Mouse (Mus musculus): ENCODE data around the gene Tuba4a. TPM values are rescaled to one million over a fixed set of nuclear protein-coding genes. Genes with fewer than 3 reads are reported as not detected.

The Tuba4a gene
- polyA plus RNA-seq, 1 experiment from 2014 or later = 298 TPM

GRCm38 (mm10) chr1:75248041-75248772 lies 28.5 kb upstream of the Tuba4a start:
- H3K27ac ChIP-seq (ENCODE audit: low read depth) = no peak overlapping the region
- peak; percentile 20 for DNase-seq
- H3K4me2 ChIP-seq (ENCODE audit: low read depth, low read length) = no peak overlapping the region

GRCm38 (mm10) chr1:75247071-75247930 lies 27.6 kb upstream of the Tuba4a start:
- no peaks in the 10 kb centered on the region for H3K27me3 ChIP-seq (ENCODE audit: insufficient read depth, low read length)
- no peak overlapping the region for H3K4me2 ChIP-seq (ENCODE audit: low read depth, low read length)
- ATAC-seq (no peak), DNase-seq (no peak)
- peaks cover 11% of the 10 kb centered on the region for H3K4me1 ChIP-seq (ENCODE audit: insufficient read depth)
- no peaks in the 10 kb centered on the region for H3K9me3 ChIP-seq (ENCODE audit: low read length)
- no peak overlapping the region for H3K4me3 ChIP-seq (ENCODE audit: low read depth, low read length)
- no peak for TF ChIP-seq CTCF (IDR thresholded peaks at IDR 0.05; ENCODE audit: low read depth)
- no peak for TF ChIP-seq EP300 (IDR thresholded peaks at IDR 0.05; ENCODE audit: low read depth)
- WGBS (ENCODE audit: insufficient replicate concordance) = 87% methylated on average over 16 of the region's 16 CpGs
- H3K27ac ChIP-seq (ENCODE audit: low read depth) = no peak overlapping the region
- H3K9ac ChIP-seq (replicated peaks) = no peak overlapping the region
- peaks cover 12% of the 10 kb centered on the region for H3K36me3 ChIP-seq (replicated peaks; ENCODE audit: insufficient read depth, low read length)

More at GRCm38 (mm10) chr1:75248041-75248772, 28.5 kb upstream of the Tuba4a start:
- WGBS (ENCODE audit: insufficient replicate concordance) = 51% methylated on average over 9 of the region's 9 CpGs
- Histone ChIP-seq H3K9ac (replicated peaks) (no peak overlapping the region; the same call in 1 of the 2 replicates), H3K4me3 (ENCODE audit: low read depth, low read length) (no peak overlapping the region), H3K4me1 (ENCODE audit: insufficient read depth) (peaks cover 11% of the 10 kb centered on the region), H3K9me3 (ENCODE audit: low read length) (no peaks in the 10 kb centered on the region), H3K27me3 (ENCODE audit: insufficient read depth, low read length) (no peaks in the 10 kb centered on the region), H3K36me3 (replicated peaks; ENCODE audit: insufficient read depth, low read length) (peaks cover 9% of the 10 kb centered on the region; the same call in 1 of the 2 replicates)
- ATAC-seq = no peak
- TF ChIP-seq EP300 (IDR thresholded peaks at IDR 0.05; ENCODE audit: low read depth) (no peak), CTCF (IDR thresholded peaks at IDR 0.05; ENCODE audit: low read depth) (no peak)

- Histone ChIP-seq H3K27ac (ENCODE audit: low read depth) (no peak overlapping the region), H3K27me3 (ENCODE audit: insufficient read depth, low read length) (no peaks in the 10 kb centered on the region), H3K9me3 (ENCODE audit: low read length) (no peaks in the 10 kb centered on the region), H3K9ac (replicated peaks) (no peak overlapping the region), H3K4me2 (ENCODE audit: low read depth, low read length) (no peak overlapping the region), H3K36me3 (replicated peaks; ENCODE audit: insufficient read depth, low read length) (peaks cover 27% of the 10 kb centered on the region), H3K4me1 (ENCODE audit: insufficient read depth) (peaks cover 5% of the 10 kb centered on the region), H3K4me3 (ENCODE audit: low read depth, low read length) (no peak overlapping the region)
- 38% methylated on average over 4 of the region's 4 CpGs for WGBS (ENCODE audit: insufficient replicate concordance)
- no peak for TF ChIP-seq EP300 (IDR thresholded peaks at IDR 0.05; ENCODE audit: low read depth)
- TF ChIP-seq CTCF (IDR thresholded peaks at IDR 0.05; ENCODE audit: low read depth) = no peak
- peak; percentile 79 for ATAC-seq
- peak; percentile 56 for DNase-seq
Observed at GRCm38 (mm10) chr1:75244836-75245235, 25.2 kb upstream of the Tuba4a start.

GRCm38 (mm10) chr1:75244175-75244826 lies 24.6 kb upstream of the Tuba4a start:
- Histone ChIP-seq H3K9me3 (ENCODE audit: low read length) (no peaks in the 10 kb centered on the region), H3K36me3 (replicated peaks; ENCODE audit: insufficient read depth, low read length) (peaks cover 32% of the 10 kb centered on the region), H3K9ac (replicated peaks) (no peak overlapping the region), H3K4me1 (ENCODE audit: insufficient read depth) (peaks cover 5% of the 10 kb centered on the region), H3K27me3 (ENCODE audit: insufficient read depth, low read length) (no peaks in the 10 kb centered on the region), H3K4me2 (ENCODE audit: low read depth, low read length) (no peak overlapping the region), H3K4me3 (ENCODE audit: low read depth, low read length) (no peak overlapping the region), H3K27ac (ENCODE audit: low read depth) (no peak overlapping the region)
- DNase-seq (no peak), ATAC-seq (peak; percentile 16)
- 92% methylated on average over 12 of the region's 12 CpGs for WGBS (ENCODE audit: insufficient replicate concordance)
- TF ChIP-seq EP300 (IDR thresholded peaks at IDR 0.05; ENCODE audit: low read depth) = no peak
- no peak for TF ChIP-seq CTCF (IDR thresholded peaks at IDR 0.05; ENCODE audit: low read depth)

- DNase-seq (no peak), ATAC-seq (no peak)
- WGBS (ENCODE audit: insufficient replicate concordance) = 90% methylated on average over 14 of the region's 14 CpGs
- Histone ChIP-seq H3K27me3 (ENCODE audit: insufficient read depth, low read length) (no peaks in the 10 kb centered on the region), H3K4me3 (ENCODE audit: low read depth, low read length) (no peak overlapping the region), H3K9me3 (ENCODE audit: low read length) (no peaks in the 10 kb centered on the region), H3K27ac (ENCODE audit: low read depth) (no peak overlapping the region), H3K9ac (replicated peaks) (no peak overlapping the region), H3K36me3 (replicated peaks; ENCODE audit: insufficient read depth, low read length) (peaks cover 37% of the 10 kb centered on the region), H3K4me2 (ENCODE audit: low read depth, low read length) (no peak overlapping the region), H3K4me1 (ENCODE audit: insufficient read depth) (peaks cover 4% of the 10 kb centered on the region)
- TF ChIP-seq CTCF (IDR thresholded peaks at IDR 0.05; ENCODE audit: low read depth) = no peak
- TF ChIP-seq EP300 (IDR thresholded peaks at IDR 0.05; ENCODE audit: low read depth) = no peak
Observed at GRCm38 (mm10) chr1:75243411-75243810, 23.7 kb upstream of the Tuba4a start.

GRCm38 (mm10) chr1:75239591-75239990 lies 19.9 kb upstream of the Tuba4a start:
- Histone ChIP-seq H3K9ac (replicated peaks) (no peak overlapping the region), H3K4me1 (ENCODE audit: insufficient read depth) (peaks cover 15% of the 10 kb centered on the region), H3K27ac (ENCODE audit: low read depth) (no peak overlapping the region), H3K27me3 (ENCODE audit: insufficient read depth, low read length) (no peaks in the 10 kb centered on the region), H3K4me3 (ENCODE audit: low read depth, low read length) (no peak overlapping the region), H3K4me2 (ENCODE audit: low read depth, low read length) (no peak overlapping the region), H3K36me3 (replicated peaks; ENCODE audit: insufficient read depth, low read length) (peaks cover 37% of the 10 kb centered on the region), H3K9me3 (ENCODE audit: low read length) (no peaks in the 10 kb centered on the region)
- ATAC-seq (no peak), DNase-seq (no peak)
- 89% methylated on average over 10 of the region's 10 CpGs for WGBS (ENCODE audit: insufficient replicate concordance)
- no peak for TF ChIP-seq EP300 (IDR thresholded peaks at IDR 0.05; ENCODE audit: low read depth)
